Mouse (Mus musculus) erythroblast, embryonic 14.5 days (primary cell): Measurements from ENCODE around the gene Cacnb3.

Experiments used
- GATA1 ChIP-seq: IDR thresholded peaks from 2 replicates; pipeline ENCODE4 v1.6.1; 2012; ENCODE audit warnings: low read length, inconsistent platforms, mixed read lengths
- TAL1 ChIP-seq: IDR thresholded peaks from 3 replicates; pipeline ENCODE4 v1.6.1; 2012; ENCODE audit warnings: low read length, inconsistent platforms, mixed read lengths

- TF ChIP-seq TAL1 = peak; percentile 49; the same call in 2 of the 3 replicates
- TF ChIP-seq GATA1 = 0 out of 2 replicates have a peak, but pooled peaks have one; percentile 23
Observed at GRCm38 (mm10) chr15:98586141-98586540, 44.5 kb upstream of the Cacnb3 start.
